Mouse (Mus musculus): Measurements from ENCODE around the gene Foxj3.

DNA sequence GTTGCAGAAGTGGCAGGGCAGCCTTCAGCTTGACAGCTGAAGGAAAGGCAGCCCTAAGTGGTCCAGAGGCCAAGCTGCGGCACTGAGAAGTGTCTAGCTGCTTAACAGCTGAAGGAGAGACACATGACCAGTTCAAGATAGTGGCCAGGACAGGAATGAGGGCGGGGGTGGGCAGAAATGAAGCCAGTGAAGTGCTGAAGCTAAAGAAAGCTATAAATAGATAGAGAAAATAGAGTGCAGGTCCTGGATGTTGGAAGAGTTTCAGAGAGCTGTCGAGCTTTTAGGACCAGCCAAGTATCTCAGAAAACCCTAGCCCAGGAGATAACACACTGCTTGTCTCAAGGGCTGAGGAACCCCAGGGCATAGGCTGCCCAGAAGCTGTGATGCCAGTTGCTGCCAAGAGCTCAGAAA, 24.1 kb upstream of the Foxj3 start:
- TF ChIP-seq TAL1 (IDR thresholded peaks at IDR 0.05; ENCODE audit: low read length) (no peak), GATA1 (IDR thresholded peaks at IDR 0.05; ENCODE audit: low read length) (no peak)

All from erythroblast, embryonic 14.5 days (primary cell).